Mouse (Mus musculus) fibroblast of lung, adult 2 months (primary cell): ENCODE data around the gene Tspan2.

Experiments
- DNase-seq: peaks from one replicate; pipeline ENCODE4 v3.0.0-alpha.2; 2011; ENCODE audit warnings: low read depth

Gene Tspan2

DNA sequence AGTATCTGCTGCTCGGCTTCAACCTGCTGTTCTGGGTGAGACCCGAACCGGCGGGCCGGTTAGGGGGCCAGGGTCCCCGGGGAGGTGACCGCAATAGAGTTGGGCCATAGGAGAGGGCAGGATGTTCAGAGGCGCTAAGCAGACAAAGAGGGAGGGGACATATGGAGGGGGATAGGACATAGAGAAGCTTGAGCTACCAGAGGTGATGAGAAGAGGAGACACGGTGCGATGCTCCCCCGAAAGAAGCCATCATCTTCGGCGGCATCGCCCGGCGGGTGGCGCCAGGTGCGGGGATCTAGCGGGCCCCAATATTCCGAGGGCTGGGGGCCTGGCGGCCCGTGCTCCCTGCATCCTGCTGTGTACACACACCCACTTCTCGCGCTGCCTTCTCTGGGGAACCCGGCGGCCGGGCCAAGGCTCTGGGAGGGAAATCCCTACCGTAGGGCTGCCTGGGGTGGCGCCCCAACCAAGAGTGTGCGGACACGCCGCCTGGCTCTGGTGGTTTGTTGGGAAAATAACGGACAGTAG lies 766 bp downstream of the Tspan2 start:
- no peak for DNase-seq

DNA sequence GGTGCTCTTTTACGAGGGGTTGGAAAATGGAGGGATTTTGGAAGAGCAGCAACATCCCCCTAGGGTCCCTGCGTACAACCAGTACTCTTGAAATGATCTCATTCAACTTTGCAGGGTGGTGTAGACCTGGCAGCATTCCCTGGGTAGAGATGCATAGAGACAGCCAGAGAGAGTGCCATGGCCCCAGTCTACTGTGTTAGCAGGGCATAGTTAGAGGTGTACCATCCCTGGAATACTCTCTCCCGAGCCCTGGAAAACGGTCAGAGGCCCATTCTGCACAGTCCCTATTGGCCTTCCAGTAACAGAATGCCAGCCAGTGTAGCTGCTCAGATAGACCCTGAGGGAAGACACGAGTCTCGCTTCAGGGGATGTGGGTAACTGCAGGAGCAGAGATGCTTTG lies 1.3 kb downstream of the Tspan2 start:
- DNase-seq, result no peak

DNA sequence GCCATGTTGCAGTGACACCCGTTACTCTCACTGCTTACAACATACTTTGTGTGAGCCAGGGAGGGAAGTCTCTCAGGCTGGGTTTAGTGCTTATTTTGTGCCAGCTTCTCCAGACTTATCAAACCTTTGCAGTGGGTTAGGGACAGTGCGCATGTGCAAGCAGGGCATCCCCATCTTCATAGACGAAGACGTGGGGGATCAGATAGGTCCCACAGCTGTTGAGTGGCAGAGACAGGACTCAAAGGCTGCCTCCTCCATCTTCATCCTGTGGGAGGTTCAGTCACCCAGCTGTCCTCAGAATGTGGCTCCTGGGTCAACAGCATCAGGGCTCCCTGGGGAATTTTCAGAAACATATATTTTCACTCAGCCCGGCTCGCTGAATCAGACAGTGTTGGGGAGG lies 2.1 kb downstream of the Tspan2 start:
- no peak for DNase-seq

DNA sequence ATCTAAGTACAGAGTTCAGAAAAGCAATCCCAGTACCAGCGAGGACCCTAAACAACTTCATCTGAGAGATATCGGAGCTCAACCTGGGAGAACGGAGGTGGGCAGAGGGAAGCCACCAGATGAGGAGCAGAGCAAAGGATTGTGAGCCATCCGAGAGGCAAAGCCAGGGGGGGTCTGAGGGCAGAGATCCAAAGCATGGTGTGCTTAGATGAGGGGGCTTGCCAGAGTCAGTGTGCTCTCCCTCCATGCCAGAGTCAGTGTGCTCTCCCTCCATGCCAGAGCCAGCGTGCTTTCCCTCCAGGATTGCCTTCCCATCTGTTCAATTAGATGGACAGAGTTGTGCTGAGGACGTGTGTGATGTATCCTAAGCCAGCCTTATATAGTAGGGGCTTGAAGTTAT lies 2.8 kb downstream of the Tspan2 start:
- no peak for DNase-seq

GRCm38 (mm10) chr3:102738161-102738901 lies 4.0 kb downstream of the Tspan2 start:
- DNase-seq, result peak; percentile 27

- no peak for DNase-seq
Observed at GRCm38 (mm10) chr3:102738926-102739325, 4.6 kb downstream of the Tspan2 start.

GRCm38 (mm10) chr3:102742725-102743124 lies 8.4 kb downstream of the Tspan2 start:
- DNase-seq, result no peak

- no peak for DNase-seq
Observed at GRCm38 (mm10) chr3:102743202-102743601, 8.9 kb downstream of the Tspan2 start.

GRCm38 (mm10) chr3:102743781-102744471 lies 9.6 kb downstream of the Tspan2 start:
- DNase-seq, result no peak

DNA sequence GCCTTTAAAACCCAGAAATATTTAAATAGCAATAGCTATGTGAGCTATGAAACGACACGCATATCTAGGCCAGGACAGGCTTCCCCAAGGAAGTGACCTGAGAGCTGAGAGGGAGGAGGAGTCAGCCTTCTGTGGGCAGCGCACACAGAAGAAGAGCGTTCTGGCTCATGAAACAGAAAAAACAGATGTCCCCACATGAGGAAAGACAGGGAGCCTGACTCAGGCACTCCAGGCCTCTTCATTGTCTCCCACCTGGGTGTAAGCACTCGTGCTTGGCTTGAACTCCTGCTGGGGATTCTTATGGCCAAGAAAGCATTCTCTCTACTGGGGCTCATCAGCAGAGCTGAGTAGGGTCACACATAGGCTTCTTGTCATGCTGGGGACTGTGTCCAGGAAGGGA lies 10.3 kb downstream of the Tspan2 start:
- DNase-seq, result no peak

DNA sequence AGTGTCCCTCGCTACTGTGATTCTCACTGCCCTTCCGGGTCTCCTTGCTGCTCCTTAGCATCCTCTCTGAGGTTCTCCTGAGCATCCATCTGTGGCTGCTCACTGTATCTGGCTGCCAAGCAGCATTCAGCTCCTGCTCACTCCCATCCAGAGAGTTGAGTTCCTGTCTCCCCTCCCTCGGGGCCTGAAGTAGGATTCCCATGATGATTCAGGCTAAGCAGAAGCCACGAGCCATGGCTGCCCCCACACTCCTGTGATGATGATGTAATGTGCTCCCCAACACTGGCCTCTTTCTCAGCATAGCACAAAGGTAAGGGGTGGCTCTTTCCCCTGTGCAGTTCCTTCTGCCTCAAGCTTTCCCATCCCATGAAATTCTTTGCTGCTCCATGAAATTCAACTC lies 11.8 kb downstream of the Tspan2 start:
- no peak for DNase-seq

GRCm38 (mm10) chr3:102748038-102748437 lies 13.7 kb downstream of the Tspan2 start:
- no peak for DNase-seq

DNA sequence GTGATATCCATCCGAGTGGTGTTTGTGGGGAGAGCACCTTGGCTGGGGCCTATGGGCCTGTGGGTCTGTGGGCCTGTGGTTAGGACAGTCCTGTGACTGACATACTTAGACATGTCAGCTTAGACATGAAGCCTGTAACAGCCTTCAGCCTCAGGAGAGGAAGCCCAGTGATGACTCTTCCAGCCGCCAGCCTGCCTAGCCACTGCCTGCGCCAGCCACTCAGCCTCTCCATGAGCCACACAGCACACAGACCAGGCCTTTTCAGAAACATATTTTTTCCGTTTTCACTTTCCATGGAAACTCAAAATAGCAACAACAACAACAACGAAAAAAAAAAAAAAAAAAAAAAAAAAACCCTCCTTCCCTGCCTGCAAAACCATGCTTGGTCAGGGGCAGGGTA lies 14.4 kb downstream of the Tspan2 start:
- no peak for DNase-seq

DNA sequence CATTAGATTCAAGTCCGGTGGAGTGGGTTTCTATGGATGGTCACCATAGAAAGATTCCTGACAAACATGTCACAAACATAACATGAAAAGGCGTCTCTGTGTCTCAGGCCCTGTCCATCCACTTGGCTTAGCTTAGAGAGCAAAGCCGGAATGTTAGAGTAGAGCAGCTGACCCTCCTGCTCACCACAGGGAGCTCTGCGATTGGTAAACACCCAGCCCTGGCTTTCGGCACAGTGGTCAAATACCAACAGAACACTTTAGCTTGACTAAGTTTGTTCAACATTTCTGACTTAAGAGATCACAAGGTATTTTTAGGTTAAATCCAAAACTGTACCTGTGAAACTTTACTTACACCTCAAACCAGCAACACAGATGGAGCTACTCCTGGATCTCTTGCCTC lies 16.8 kb downstream of the Tspan2 start:
- DNase-seq, result no peak

DNA sequence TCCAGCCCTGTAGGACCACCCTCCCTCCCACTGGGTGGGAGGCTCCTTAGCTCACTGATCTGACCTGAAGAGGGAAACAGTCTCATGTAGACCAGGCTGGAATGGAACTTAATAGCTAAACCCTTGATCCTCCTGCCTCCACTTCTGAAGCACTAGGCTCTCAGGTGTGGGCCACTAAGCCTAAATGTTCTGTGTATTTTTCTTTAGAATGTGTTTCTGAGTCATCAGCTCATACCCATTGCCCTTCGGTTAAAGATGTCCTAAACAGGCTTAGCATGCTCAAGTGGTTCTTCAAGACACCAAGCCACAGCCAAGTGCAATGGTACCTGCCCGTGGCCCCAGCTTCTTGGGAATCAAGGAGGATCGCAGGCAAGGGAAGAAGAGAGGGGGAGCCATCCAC lies 17.2 kb downstream of the Tspan2 start:
- DNase-seq, result no peak

GRCm38 (mm10) chr3:102752053-102752452 lies 17.7 kb downstream of the Tspan2 start:
- DNase-seq, result no peak

- DNase-seq, result peak; percentile 44
Observed at GRCm38 (mm10) chr3:102752457-102752856, 18.1 kb downstream of the Tspan2 start.

DNA sequence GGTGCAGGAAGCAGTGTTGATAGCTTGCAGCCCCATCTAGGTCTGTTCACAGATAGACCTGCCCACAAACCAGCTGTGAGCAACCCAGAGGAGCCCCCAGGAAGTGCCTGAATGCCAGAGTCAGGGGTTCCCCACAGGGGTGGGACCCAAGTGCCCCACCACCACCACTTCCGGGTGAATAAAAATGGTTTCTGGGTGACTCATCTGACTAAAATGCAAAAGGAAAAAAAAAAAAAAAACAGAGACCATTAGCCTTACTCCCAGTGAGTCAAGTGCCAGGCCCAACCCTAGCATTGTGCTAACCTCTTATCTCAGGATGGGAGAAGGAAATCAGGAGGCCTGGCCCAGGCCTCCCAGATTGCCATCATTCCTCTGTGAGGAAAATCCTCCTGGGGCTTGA lies 21.5 kb downstream of the Tspan2 start:
- DNase-seq, result no peak

GRCm38 (mm10) chr3:102757019-102757418 lies 22.7 kb downstream of the Tspan2 start:
- DNase-seq, result no peak

DNA sequence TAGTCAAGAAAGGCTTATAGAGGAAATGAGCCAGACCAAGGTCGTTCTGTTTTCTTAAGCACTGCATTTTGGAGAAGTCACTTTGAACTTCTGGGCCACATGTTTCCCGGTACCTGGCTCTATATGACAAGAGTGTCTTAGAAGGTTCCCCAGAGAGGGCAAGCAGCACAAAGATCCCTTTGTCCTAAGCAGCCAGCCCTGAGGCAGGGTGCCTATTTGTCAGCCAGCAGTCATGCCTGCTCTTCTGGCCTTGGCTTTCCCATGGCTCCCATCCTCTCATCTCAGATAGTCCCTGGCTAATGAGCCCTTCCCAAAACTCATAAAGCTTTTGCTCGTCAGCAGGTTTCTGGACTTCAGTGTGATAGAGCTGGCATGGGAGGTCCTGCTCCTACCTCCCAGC lies 25.9 kb downstream of the Tspan2 start:
- DNase-seq, result no peak

- no peak for DNase-seq
Observed at GRCm38 (mm10) chr3:102762388-102762787, 28.1 kb downstream of the Tspan2 start.

GRCm38 (mm10) chr3:102763713-102764400 lies 29.5 kb downstream of the Tspan2 start:
- DNase-seq, result no peak

DNA sequence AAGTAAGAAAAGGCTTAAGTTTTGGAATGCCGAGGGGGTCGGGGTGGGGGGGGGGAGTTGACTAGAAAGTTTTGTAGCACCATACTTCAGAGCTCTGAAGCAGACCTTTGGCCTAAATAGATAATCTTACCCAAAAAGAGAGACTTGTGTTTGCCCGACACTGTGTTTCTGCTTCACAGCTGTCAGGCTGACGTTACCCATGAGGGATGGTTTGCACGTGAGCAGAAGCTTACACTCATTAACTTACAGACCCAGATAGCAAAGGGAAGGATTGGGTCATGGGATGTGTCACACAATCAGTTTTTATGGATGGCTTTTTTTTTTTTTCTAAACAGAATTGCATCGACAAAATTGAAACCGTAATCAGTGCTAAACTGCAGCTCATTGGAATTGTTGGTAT lies 30.5 kb downstream of the Tspan2 start:
- DNase-seq, result no peak
